ENCODE assay signal across 15 mouse cellular contexts in the genomic region with DNA sequence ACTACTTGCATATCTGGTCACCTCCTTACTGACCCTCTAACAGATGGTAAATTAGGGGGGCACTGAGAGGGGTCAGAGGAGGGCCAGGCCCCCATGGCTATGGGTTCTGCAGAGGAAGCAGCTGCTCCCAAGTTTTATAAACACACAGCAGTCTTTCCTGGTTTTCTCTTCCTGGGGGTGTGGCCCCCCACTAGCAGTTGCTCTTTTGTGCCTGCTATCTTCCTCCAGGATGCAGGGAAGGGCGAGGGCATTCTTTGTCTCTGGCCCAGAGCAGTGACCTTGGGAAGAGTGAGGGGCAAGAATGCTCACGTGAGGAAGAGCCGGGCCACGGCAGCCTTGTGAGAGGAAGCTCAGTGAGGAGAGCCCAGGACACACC.
A peak's percentile ranks its signal among the peaks of the same experiment; 100 is the strongest.
DNase-seq lines count a peak whose midpoint lies in the region; ATAC-seq and TF ChIP-seq lines count a peak whose summit lies in the region.
"Had no signal": no experiment of that assay in that cellular context is flagged by ENCODE, and none has a peak within 500 bp of the region (broad histone marks: within the 10 kb centered on the region; RNA-seq: fewer than 3 reads in every experiment).

No protein-coding gene starts in this region.

- intact Hi-C loops in gastrocnemius, adult 2 months (cut with DNase I) = loop anchor here (10.0 kb wide), 2 partner anchors 59 to 91 kb away; no protein-coding TSS in a partner anchor
- intact Hi-C loops in gastrocnemius, postnatal 36 days (cut with DNase I) = loop anchor here (5.0 kb wide), 2 partner anchors 67 to 93 kb away; a partner anchor contains a TSS

- peak overlapping the region; percentile 81 for H3K27ac ChIP-seq in gastrocnemius, adult 2 months
- no peak overlapping the region for H3K27ac ChIP-seq in heart, embryonic 16.5 days (ENCODE audit: low read length)
- 0 out of 2 replicates have a peak overlapping the region, but pooled peaks have one; percentile 3 for H3K27ac ChIP-seq in limb, embryonic 15.5 days

- no peaks in the 10 kb centered on the region for H3K9me3 ChIP-seq in heart, embryonic 16.5 days (replicated peaks; ENCODE audit: control insufficient read depth, low read length)
- no peaks in the 10 kb centered on the region for H3K9me3 ChIP-seq in limb, embryonic 15.5 days
- H3K9me3 ChIP-seq: limb, embryonic 13.5 days had no signal

- H3K4me2 ChIP-seq in heart, embryonic 16.5 days (ENCODE audit: low read depth, low read length) = no peak overlapping the region
- H3K4me2 ChIP-seq in limb, embryonic 15.5 days = no peak overlapping the region
- H3K4me2 ChIP-seq: limb, embryonic 13.5 days had no signal

- TF ChIP-seq CTCF in gastrocnemius, adult 2 months (IDR thresholded peaks at IDR 0.05) = no peak

- ATAC-seq in heart, embryonic 16.5 days (replicated peaks; ENCODE audit: extremely low read depth, insufficient read depth, low FRiP score) = 0 out of 2 replicates have a peak, but pooled peaks have one; percentile 52
- no peak for ATAC-seq in limb, embryonic 15.5 days (ENCODE audit: insufficient number of reproducible peaks, low FRiP score, low TSS enrichment, low read depth)
- ATAC-seq: activated CD4-positive, CD25-positive, alpha-beta regulatory T cell, adult 4 months; forebrain, postnatal 0 days; hindbrain, embryonic 16.5 days had no signal

- no peak overlapping the region for H3K4me3 ChIP-seq in gastrocnemius, adult 2 months
- no peak overlapping the region for H3K4me3 ChIP-seq in heart, embryonic 16.5 days (ENCODE audit: low read length)
- no peak overlapping the region for H3K4me3 ChIP-seq in limb, embryonic 15.5 days
- H3K4me3 ChIP-seq: limb, embryonic 13.5 days; myocyte had no signal

- no peaks in the 10 kb centered on the region for H3K27me3 ChIP-seq in heart, embryonic 16.5 days (ENCODE audit: control insufficient read depth, insufficient read depth, low read length)
- no peaks in the 10 kb centered on the region for H3K27me3 ChIP-seq in limb, embryonic 15.5 days
- H3K27me3 ChIP-seq: limb, embryonic 13.5 days had no signal

- 18% methylated on average over 4 of the region's 4 CpGs for WGBS in heart, embryonic 16.5 days
- 78% methylated on average over 4 of the region's 4 CpGs for WGBS in limb, embryonic 15.5 days

- peaks cover 17% of the 10 kb centered on the region; the same call in 1 of the 2 replicates for H3K36me3 ChIP-seq in heart, embryonic 16.5 days (ENCODE audit: control insufficient read depth, insufficient read depth)
- peaks cover 95% of the 10 kb centered on the region for H3K36me3 ChIP-seq in limb, embryonic 15.5 days

- peaks cover 11% of the 10 kb centered on the region for H3K4me1 ChIP-seq in heart, embryonic 16.5 days (ENCODE audit: control insufficient read depth, insufficient read depth, low read length)
- H3K4me1 ChIP-seq in limb, embryonic 15.5 days = 0 out of 2 replicates have a peak, but pooled peaks cover 2% of the 10 kb centered on the region
- H3K4me1 ChIP-seq: limb, embryonic 13.5 days had no signal

- DNase-seq in gastrocnemius, adult 2 months = no peak
- no peak for DNase-seq in gastrocnemius, postnatal 36 days
- DNase-seq in adrenal gland, adult 2 months = peak; percentile 73
- DNase-seq in cerebellum, adult 18-20 months = no peak
- DNase-seq in urinary bladder, postnatal 4 days (ENCODE audit: low spot score in 2 of 2) = no peak
- no peak for DNase-seq in frontal cortex, postnatal 25 days (ENCODE audit: low spot score in 2 of 2)
- DNase-seq: cerebellum, postnatal 14 days; forebrain, postnatal 0 days; right cerebral cortex, adult 18-20 months had no signal

- no peak overlapping the region for H3K9ac ChIP-seq in heart, embryonic 16.5 days (ENCODE audit: low read length)
- no peak overlapping the region for H3K9ac ChIP-seq in limb, embryonic 15.5 days
- H3K9ac ChIP-seq: forebrain, postnatal 0 days; limb, embryonic 13.5 days had no signal
